Mouse (Mus musculus) embryonic fibroblast, embryonic 13.5 days (primary cell): ENCODE results near the gene 2310022B05Rik.

Experiments
- CTCF ChIP-seq: IDR thresholded peaks from 2 replicates; pipeline ENCODE4 v1.5.1; 2011; ENCODE audit warnings: mild to moderate bottlenecking, control low read depth, low read length, moderate library complexity, borderline replicate concordance; ENCODE audit not compliant: insufficient read depth
- POLR2A ChIP-seq: IDR thresholded peaks from 2 replicates; pipeline ENCODE4 v1.6.1; 2011; ENCODE audit warnings: low read depth, mild to moderate bottlenecking, control low read depth, low read length, moderate library complexity

DNA sequence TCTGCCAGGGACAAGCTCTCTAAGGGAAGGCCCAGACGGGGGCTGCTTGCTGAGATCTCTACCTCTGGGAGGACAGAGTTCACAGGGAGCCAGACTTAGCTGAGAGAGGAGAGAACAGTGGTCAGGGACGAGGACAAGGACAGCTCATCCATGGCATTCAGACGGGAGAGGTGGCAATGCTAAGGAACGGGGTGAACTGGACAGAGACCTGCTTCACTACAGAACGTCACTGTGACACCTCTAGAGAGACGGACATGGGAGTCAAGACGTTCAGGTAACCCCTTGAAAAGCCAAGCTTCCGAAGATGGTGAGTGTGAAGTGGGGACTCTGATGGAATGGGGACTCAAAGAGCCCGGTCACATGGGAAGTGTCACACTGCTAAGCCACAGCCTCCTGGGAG lies 36.9 kb downstream of the 2310022B05Rik start:
- TF ChIP-seq POLR2A = no peak
- TF ChIP-seq CTCF = no peak
